Mouse (Mus musculus) cerebellum, adult 9-11 months (tissue): Measurements from ENCODE around the gene Nkiras1.

Source experiments
- DNase-seq: peaks from one replicate; pipeline ENCODE4 v3.0.0; 2022

Nkiras1 gene

GRCm38 (mm10) chr14:18280375-18280774 is 9.4 kb downstream of the Nkiras1 start:
- no peak for DNase-seq

- no peak for DNase-seq
Observed at GRCm38 (mm10) chr14:18284581-18284980, 13.6 kb downstream of the Nkiras1 start.

GRCm38 (mm10) chr14:18285476-18285875 is 14.5 kb downstream of the Nkiras1 start:
- no peak for DNase-seq

GRCm38 (mm10) chr14:18286441-18286840 is 15.5 kb downstream of the Nkiras1 start:
- no peak for DNase-seq

GRCm38 (mm10) chr14:18287391-18287790 is 16.5 kb downstream of the Nkiras1 start:
- DNase-seq = no peak

- DNase-seq = no peak
Observed at GRCm38 (mm10) chr14:18292111-18292510, 21.2 kb downstream of the Nkiras1 start.

GRCm38 (mm10) chr14:18292578-18292977 is 21.6 kb downstream of the Nkiras1 start:
- DNase-seq = no peak

- no peak for DNase-seq
Observed at GRCm38 (mm10) chr14:18297441-18297840, 26.5 kb downstream of the Nkiras1 start.

- DNase-seq = no peak
Observed at GRCm38 (mm10) chr14:18298874-18299273, 27.9 kb downstream of the Nkiras1 start.

GRCm38 (mm10) chr14:18300676-18301075 is 29.7 kb downstream of the Nkiras1 start:
- DNase-seq = no peak

GRCm38 (mm10) chr14:18301591-18301990 is 30.7 kb downstream of the Nkiras1 start:
- no peak for DNase-seq

GRCm38 (mm10) chr14:18302750-18303149 is 31.8 kb downstream of the Nkiras1 start:
- DNase-seq = no peak

- DNase-seq = peak; percentile 37
Observed at GRCm38 (mm10) chr14:18303262-18303661, 32.3 kb downstream of the Nkiras1 start.

GRCm38 (mm10) chr14:18304165-18304564 is 33.2 kb downstream of the Nkiras1 start:
- DNase-seq = no peak

GRCm38 (mm10) chr14:18317457-18318411 is 46.8 kb downstream of the Nkiras1 start:
- no peak for DNase-seq

GRCm38 (mm10) chr14:18326968-18327672 is 56.2 kb downstream of the Nkiras1 start:
- DNase-seq = peak; percentile 32

- DNase-seq = no peak
Observed at GRCm38 (mm10) chr14:18330789-18331692, 60.1 kb downstream of the Nkiras1 start.

- peak; percentile 76 for DNase-seq
Observed at GRCm38 (mm10) chr14:18331693-18332131, 60.8 kb downstream of the Nkiras1 start, which contains the start of gene Ube2e1. TSS of gene Ube2e1 (minus strand) at chr14:18331859.
